Mouse (Mus musculus) heart, postnatal 0 days (tissue): ENCODE data around the gene Il2ra. TPM values are rescaled to one million over a fixed set of nuclear protein-coding genes. Genes with fewer than 3 reads are reported as not detected.

Experiments used
- ATAC-seq: fragments of 200-750 bp; cut with Nextera tagmentation; 2 replicates; pipeline ENCODE4 v1.8.0; 2017; ENCODE audit warnings: low read depth, moderate number of reproducible peaks, moderate library complexity; ENCODE audit not compliant: insufficient read depth
- DNase-seq: peaks from one replicate; pipeline ENCODE4 v3.0.0-alpha.2; 2016; ENCODE audit warnings: low spot score
- H3K27ac ChIP-seq: fragments of 300-500 bp; sonication (generic); 2 replicates; pipeline ENCODE4 v1.5.1; 2014; ENCODE audit warnings: low read depth, mild to moderate bottlenecking
- H3K27me3 ChIP-seq: fragments of 300-500 bp; sonication (generic); 2 replicates; pipeline ENCODE4 v1.6.1; 2014; ENCODE audit warnings: low read length, mixed read lengths; ENCODE audit not compliant: control insufficient read depth, insufficient read depth
- H3K36me3 ChIP-seq: fragments of 300-500 bp; sonication (generic); replicated peaks from 2 replicates; pipeline ENCODE4 v1.6.1; 2014; ENCODE audit warnings: low read length, mixed read lengths; ENCODE audit not compliant: control insufficient read depth, insufficient read depth
- H3K4me1 ChIP-seq: fragments of 300-500 bp; sonication (generic); 2 replicates; pipeline ENCODE4 v1.6.1; 2014; ENCODE audit warnings: antibody characterized with exemption; ENCODE audit not compliant: control insufficient read depth, insufficient read depth
- H3K4me2 ChIP-seq: fragments of 300-500 bp; sonication (generic); 2 replicates; pipeline ENCODE4 v1.6.1; 2014; ENCODE audit warnings: low read depth, mild to moderate bottlenecking, low read length, moderate library complexity
- H3K4me3 ChIP-seq: fragments of 300-500 bp; sonication (generic); 2 replicates; pipeline ENCODE4 v1.5.1; 2014; ENCODE audit warnings: low read depth, low read length
- H3K9ac ChIP-seq: fragments of 300-500 bp; sonication (generic); replicated peaks from 2 replicates; pipeline ENCODE4 v1.6.1; 2014; ENCODE audit warnings: low read depth, low read length, mixed read lengths
- H3K9me3 ChIP-seq: fragments of 300-500 bp; sonication (generic); replicated peaks from 2 replicates; pipeline ENCODE4 v1.6.1; 2016; ENCODE audit warnings: low read length; ENCODE audit not compliant: control insufficient read depth
- CTCF ChIP-seq: IDR thresholded peaks from 2 replicates; pipeline ENCODE4 v1.5.1; 2016; ENCODE audit warnings: antibody characterized with exemption, control low read depth, low read depth
- EP300 ChIP-seq: IDR thresholded peaks from 2 replicates; pipeline ENCODE4 v1.6.1; 2016; ENCODE audit warnings: antibody characterized with exemption, low read depth
- WGBS: fragments of 180-500 bp; shearing (Covaris S2); extraction: QIAGEN DNeasy Blood & Tissue Kit; methylation state at CpG from one replicate; pipeline ENCODE4 v1.1.7; 2014; 5-methylcytosine and 5-hydroxymethylcytosine counted together
- polyA plus RNA-seq: library from polyadenylated mRNA; unstranded; fragments of >200 nt; fragmentation: Nextera tagmentation; extraction: Ambion mirVana; gene quantifications from 2 replicates; pipeline ENCODE4 v1.2.1, GENCODE M21; 2015
- total RNA-seq: library from RNA; depleted of rRNA; stranded (reverse); fragments of >200 nt; gene quantifications from 2 replicates; pipeline ENCODE4 v1.2.3, GENCODE M21; 2014; ENCODE audit warnings: low replicate concordance

The Il2ra gene
- total and polyA plus RNA-seq, 2 experiments from 2014 or later = not detected

GRCm38 (mm10) chr2:11653330-11653729, 10.7 kb downstream of the Il2ra start:
- Histone ChIP-seq H3K9ac (no peak overlapping the region), H3K9me3 (no peaks in the 10 kb centered on the region), H3K4me1 (no peaks in the 10 kb centered on the region), H3K4me3 (no peak overlapping the region), H3K36me3 (no peaks in the 10 kb centered on the region), H3K27me3 (no peaks in the 10 kb centered on the region), H3K4me2 (no peak overlapping the region), H3K27ac (no peak overlapping the region; the same call in 1 of the 2 replicates)
- ATAC-seq = no peak
- TF ChIP-seq EP300 = no peak
- 28% methylated on average over 6 of the region's 6 CpGs for WGBS
- DNase-seq = no peak

GRCm38 (mm10) chr2:11653780-11654179, 11.2 kb downstream of the Il2ra start:
- 77% methylated on average over 5 of the region's 5 CpGs for WGBS

DNA sequence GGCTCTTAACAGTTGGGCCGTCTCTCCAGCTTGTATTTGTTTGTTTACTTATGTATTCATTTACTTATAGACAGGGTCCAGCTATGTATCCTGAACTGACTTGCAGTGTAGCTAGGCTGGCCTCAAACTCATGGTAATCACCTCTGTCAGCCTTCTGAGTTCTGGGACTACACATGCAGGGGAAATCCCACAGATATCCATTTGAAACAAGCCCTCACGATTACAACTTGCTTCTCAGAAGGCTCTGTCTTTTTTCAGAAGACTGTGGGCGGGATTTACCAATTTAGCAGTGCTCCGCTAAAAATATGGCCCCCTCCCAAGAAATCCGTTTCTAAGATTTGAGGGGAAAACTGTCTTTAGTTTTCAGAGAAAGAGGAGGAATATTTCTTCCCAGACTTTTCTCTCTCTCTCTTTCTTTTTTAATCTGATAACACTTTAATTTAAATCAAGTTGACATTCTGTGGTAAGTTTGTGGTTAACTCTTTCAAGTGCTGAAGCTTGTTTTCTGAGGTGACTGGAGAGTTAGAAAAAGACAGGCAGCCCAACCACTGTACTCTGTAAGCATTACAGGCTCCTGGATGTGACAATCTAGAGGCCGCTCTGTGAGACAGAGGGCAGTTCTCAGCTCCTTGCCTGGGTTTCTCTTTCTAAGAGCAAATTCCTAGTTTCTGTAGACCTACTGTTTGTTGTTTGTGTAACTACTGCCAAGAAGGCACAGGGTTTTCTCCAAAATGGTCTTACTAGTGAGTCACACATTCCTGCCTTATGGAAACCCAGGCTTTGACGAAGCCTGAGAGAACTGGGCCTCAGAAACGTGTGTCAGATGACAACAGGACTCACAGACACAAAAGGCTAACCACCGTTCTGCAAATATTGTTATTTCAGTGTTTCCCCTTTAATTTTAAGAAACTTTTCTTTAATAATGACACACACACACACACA, 12.7 kb downstream of the Il2ra start:
- Histone ChIP-seq H3K27me3 (no peaks in the 10 kb centered on the region), H3K9me3 (no peaks in the 10 kb centered on the region), H3K36me3 (no peaks in the 10 kb centered on the region), H3K4me2 (no peak overlapping the region), H3K9ac (no peak overlapping the region), H3K27ac (no peak overlapping the region), H3K4me1 (no peaks in the 10 kb centered on the region), H3K4me3 (no peak overlapping the region)
- no peak for ATAC-seq
- TF ChIP-seq CTCF (no peak), EP300 (no peak)
- WGBS = 44% methylated on average over 9 of the region's 9 CpGs
- no peak for DNase-seq

More at GRCm38 (mm10) chr2:11653780-11654179, 11.2 kb downstream of the Il2ra start:
- TF ChIP-seq CTCF (no peak), EP300 (no peak)
- Histone ChIP-seq H3K9ac (no peak overlapping the region), H3K36me3 (no peaks in the 10 kb centered on the region), H3K4me2 (no peak overlapping the region), H3K4me3 (no peak overlapping the region), H3K4me1 (no peaks in the 10 kb centered on the region), H3K9me3 (no peaks in the 10 kb centered on the region), H3K27me3 (no peaks in the 10 kb centered on the region), H3K27ac (no peak overlapping the region; the same call in 1 of the 2 replicates)
- no peak for DNase-seq
- ATAC-seq = no peak

GRCm38 (mm10) chr2:11657581-11657980, 15.0 kb downstream of the Il2ra start:
- DNase-seq = no peak
- TF ChIP-seq CTCF (no peak), EP300 (no peak)

GRCm38 (mm10) chr2:11659263-11659662, 16.7 kb downstream of the Il2ra start:
- H3K27me3 ChIP-seq = no peaks in the 10 kb centered on the region
- H3K4me2 ChIP-seq = no peak overlapping the region
- TF ChIP-seq CTCF (no peak), EP300 (no peak)
- H3K27ac ChIP-seq = no peak overlapping the region
- no peaks in the 10 kb centered on the region for H3K9me3 ChIP-seq
- no peaks in the 10 kb centered on the region for H3K4me1 ChIP-seq
- DNase-seq (no peak), ATAC-seq (no peak)
- no peak overlapping the region for H3K9ac ChIP-seq
- no peak overlapping the region for H3K4me3 ChIP-seq
- no peaks in the 10 kb centered on the region for H3K36me3 ChIP-seq
- 46% methylated on average over 2 of the region's 2 CpGs for WGBS

More at GRCm38 (mm10) chr2:11657581-11657980, 15.0 kb downstream of the Il2ra start:
- no peak for ATAC-seq
- Histone ChIP-seq H3K4me1 (no peaks in the 10 kb centered on the region), H3K9ac (no peak overlapping the region), H3K4me3 (no peak overlapping the region), H3K36me3 (no peaks in the 10 kb centered on the region), H3K27me3 (no peaks in the 10 kb centered on the region), H3K9me3 (no peaks in the 10 kb centered on the region), H3K27ac (no peak overlapping the region; the same call in 1 of the 2 replicates), H3K4me2 (no peak overlapping the region)
- 79% methylated on average over 2 of the region's 2 CpGs for WGBS
